Comparison of ENCODE assay signal across 8 mouse cellular contexts in genomic region chr15:99497061-99497460, GRCm38 (mm10). TPM values are rescaled to one million over a fixed set of nuclear protein-coding genes. Genes with fewer than 3 reads are reported as not detected.
DNase-seq lines count a peak whose midpoint lies in the region; ATAC-seq and TF ChIP-seq lines count a peak whose summit lies in the region.

No protein-coding gene starts in this region.

- peak; percentile 79 for TF ChIP-seq CTCF in kidney, adult 2 months (conservative IDR thresholded peaks at IDR 0.05; ENCODE audit: insufficient read depth, insufficient read length, low read depth, low read length)
- TF ChIP-seq CTCF in liver, postnatal 0 days (IDR thresholded peaks at IDR 0.05; ENCODE audit: low read depth): peak; percentile 82

- WGBS in kidney, adult 2 months: 12% methylated on average over 4 of the region's 4 CpGs
- whole genome bisulfite sequencing in liver, postnatal 0 days (ENCODE audit: insufficient replicate concordance): 15% methylated on average over 4 of the region's 4 CpGs
- 11% methylated on average over 4 of the region's 4 CpGs for WGBS in neural tube, embryonic 15.5 days

- peak; percentile 54 for ATAC-seq in granulocyte monocyte progenitor cell, adult 5-6 weeks (replicated peaks; ENCODE audit: poor library complexity, severe bottlenecking)
- ATAC-seq in liver, postnatal 0 days: no peak
- peak; percentile 60 for ATAC-seq in neural tube, embryonic 15.5 days (ENCODE audit: low FRiP score)
- no peak for ATAC-seq in erythroblast, adult 5-6 weeks (replicated peaks; ENCODE audit: low FRiP score, poor library complexity, severe bottlenecking)

- TF ChIP-seq EP300 in liver, postnatal 0 days (IDR thresholded peaks at IDR 0.05; ENCODE audit: low read depth): no peak

- no peaks in the 10 kb centered on the region for H3K9me3 ChIP-seq in liver, postnatal 0 days (ENCODE audit: low read length)
- H3K9me3 ChIP-seq in neural tube, embryonic 15.5 days (replicated peaks): no peaks in the 10 kb centered on the region

- no peaks in the 10 kb centered on the region for H3K27me3 ChIP-seq in kidney, adult 2 months (replicated peaks; ENCODE audit: control insufficient read depth, insufficient read depth, low read length)
- H3K27me3 ChIP-seq in liver, postnatal 0 days (ENCODE audit: insufficient read depth, low read length): no peaks in the 10 kb centered on the region
- no peaks in the 10 kb centered on the region for H3K27me3 ChIP-seq in neural tube, embryonic 15.5 days (replicated peaks)

- H3K36me3 ChIP-seq in kidney, adult 2 months (ENCODE audit: control insufficient read depth, insufficient read depth, low read length): no peaks in the 10 kb centered on the region
- no peaks in the 10 kb centered on the region for H3K36me3 ChIP-seq in liver, postnatal 0 days (replicated peaks; ENCODE audit: insufficient read depth, low read length)
- H3K36me3 ChIP-seq in neural tube, embryonic 15.5 days: no peaks in the 10 kb centered on the region

- H3K4me1 ChIP-seq in kidney, adult 2 months (ENCODE audit: control insufficient read depth, insufficient read depth, low read length): peaks cover 10% of the 10 kb centered on the region; the same call in 1 of the 2 replicates
- H3K4me1 ChIP-seq in liver, postnatal 0 days (ENCODE audit: insufficient read depth): peaks cover 16% of the 10 kb centered on the region
- H3K4me1 ChIP-seq in neural tube, embryonic 15.5 days: peaks cover 17% of the 10 kb centered on the region

- no peak overlapping the region for H3K4me3 ChIP-seq in kidney, adult 2 months (ENCODE audit: insufficient read depth, low read depth, low read length)
- H3K4me3 ChIP-seq in liver, postnatal 0 days (ENCODE audit: low read depth, low read length): no peak overlapping the region
- H3K4me3 ChIP-seq in neural tube, embryonic 15.5 days (replicated peaks): no peak overlapping the region

- H3K27ac ChIP-seq in kidney, adult 2 months (ENCODE audit: insufficient read depth, low read depth, low read length): peak overlapping the region; percentile 78
- no peak overlapping the region for H3K27ac ChIP-seq in liver, postnatal 0 days (ENCODE audit: low read depth)
- 0 out of 2 replicates have a peak overlapping the region, but pooled peaks have one; percentile 7 for H3K27ac ChIP-seq in neural tube, embryonic 15.5 days (replicated peaks)

- no peak overlapping the region for H3K4me2 ChIP-seq in liver, postnatal 0 days (ENCODE audit: low read depth, low read length)
- H3K4me2 ChIP-seq in neural tube, embryonic 15.5 days: peak overlapping the region; percentile 5; the same call in 1 of the 2 replicates

- H3K9ac ChIP-seq in liver, postnatal 0 days (replicated peaks): no peak overlapping the region
- H3K9ac ChIP-seq in neural tube, embryonic 15.5 days (replicated peaks): no peak overlapping the region; the same call in none of the 2 replicates

- DNase-seq in urinary bladder, postnatal 14 days (ENCODE audit: low spot score): peak; percentile 33
- DNase-seq in urinary bladder, postnatal 4 days (ENCODE audit: low spot score in 2 of 2): no peak
- DNase-seq in cerebellum, adult 8-10 months: peak; percentile 75
- peak; percentile 69 for DNase-seq in kidney, adult 2 months
- peak; percentile 52 for DNase-seq in liver, postnatal 0 days

- TF ChIP-seq POLR2A in kidney, adult 2 months (IDR thresholded peaks at IDR 0.05; ENCODE audit: low read depth, low read length): no peak

RNA-seq across cellular contexts. Expression of gene Bcdin3d, which starts 22.5 kb away (rescaled TPM):
- 3.1 and 3.6 TPM in 2 replicates for total RNA-seq in granulocyte monocyte progenitor cell, adult 5-6 weeks (2014; fragmentation: Nextera tagmentation)
- 2.9 and 4.2 TPM in 2 replicates for total RNA-seq in granulocyte monocyte progenitor cell, adult 5-6 weeks (2017)
- polyA plus RNA-seq in kidney, adult 2 months (2012; rRNA removed): 5.8 and 7.0 TPM in 2 replicates
- 4.7 and 4.9 TPM in 2 replicates for polyA plus RNA-seq in liver, postnatal 0 days (2015; fragmentation: Nextera tagmentation; extraction: Ambion mirVana)
- polyA plus RNA-seq in neural tube, embryonic 15.5 days (2015; fragmentation: Nextera tagmentation; extraction: Ambion mirVana): 17.0 and 19.0 TPM in 2 replicates
- total RNA-seq in erythroblast, adult 5-6 weeks (2015; ENCODE audit: low replicate concordance): not detected in 2 replicates
- total RNA-seq in erythroblast, adult 5-6 weeks (2017; ENCODE audit: low replicate concordance): 0.98 and 2.1 TPM in 2 replicates

RNA-seq across cellular contexts. Expression of gene Faim2, which starts 30.9 kb away (rescaled TPM):
- total RNA-seq in granulocyte monocyte progenitor cell, adult 5-6 weeks (2014; fragmentation: Nextera tagmentation): not detected in 2 replicates
- 0.17 TPM in 1 of 2 replicates, not detected in the other for total RNA-seq in granulocyte monocyte progenitor cell, adult 5-6 weeks (2017)
- 0.43 and 1.3 TPM in 2 replicates for polyA plus RNA-seq in kidney, adult 2 months (2012; rRNA removed)
- not detected in 2 replicates for polyA plus RNA-seq in liver, postnatal 0 days (2015; fragmentation: Nextera tagmentation; extraction: Ambion mirVana)
- 50.7 and 57.5 TPM in 2 replicates for polyA plus RNA-seq in neural tube, embryonic 15.5 days (2015; fragmentation: Nextera tagmentation; extraction: Ambion mirVana)
- total RNA-seq in erythroblast, adult 5-6 weeks (2015; ENCODE audit: low replicate concordance): not detected in 2 replicates
- 0.09 and 0.14 TPM in 2 replicates for total RNA-seq in erythroblast, adult 5-6 weeks (2017; ENCODE audit: low replicate concordance)

RNA-seq across cellular contexts. Expression of gene Nckap5l, which starts 39.5 kb away (rescaled TPM):
- total RNA-seq in granulocyte monocyte progenitor cell, adult 5-6 weeks (2014; fragmentation: Nextera tagmentation): 5.0 and 13.4 TPM in 2 replicates
- 0.26 and 7.5 TPM in 2 replicates for total RNA-seq in granulocyte monocyte progenitor cell, adult 5-6 weeks (2017)
- polyA plus RNA-seq in kidney, adult 2 months (2012; rRNA removed): 3.1 and 3.9 TPM in 2 replicates
- 0.49 and 0.53 TPM in 2 replicates for polyA plus RNA-seq in liver, postnatal 0 days (2015; fragmentation: Nextera tagmentation; extraction: Ambion mirVana)
- polyA plus RNA-seq in neural tube, embryonic 15.5 days (2015; fragmentation: Nextera tagmentation; extraction: Ambion mirVana): 12.4 and 13.0 TPM in 2 replicates
- 1.5 TPM in 1 of 2 replicates, not detected in the other for total RNA-seq in erythroblast, adult 5-6 weeks (2015; ENCODE audit: low replicate concordance)
- total RNA-seq in erythroblast, adult 5-6 weeks (2017; ENCODE audit: low replicate concordance): not detected in 2 replicates

Comparison
In these comparisons a context has a peak if more than half of its experiments do, and no peak if none do; other contexts are left out.
1. DNase-seq: peak in urinary bladder, postnatal 14 days (single experiment), cerebellum, adult 8-10 months (single experiment), kidney, adult 2 months (single experiment) and liver, postnatal 0 days (single experiment); none in urinary bladder, postnatal 4 days (0 of 2).
2. ATAC-seq: peak in granulocyte monocyte progenitor cell, adult 5-6 weeks (single experiment) and neural tube, embryonic 15.5 days (single experiment); none in liver, postnatal 0 days (single experiment) and erythroblast, adult 5-6 weeks (single experiment).
3. RNA of gene Faim2, which starts 30.9 kb away (polyA plus RNA-seq): 50.7 to 57.5 TPM in neural tube, embryonic 15.5 days; 0.43 to 1.3 TPM in kidney, adult 2 months and not detected in liver, postnatal 0 days; every median in the first group is over 10 times any median in the second.